Mouse (Mus musculus) MEL (cell line): ENCODE data around the gene Ppox. TPM values are rescaled to one million over a fixed set of nuclear protein-coding genes. Genes with fewer than 3 reads are reported as not detected.
A peak's percentile ranks its signal among the peaks of the same experiment; 100 is the strongest.

Experiments used
- DNase-seq: peaks from one replicate; pipeline ENCODE4 v3.0.0; 2011; ENCODE audit warnings: low read depth, low spot score
- H3K27ac ChIP-seq: 2 replicates; pipeline ENCODE4 v1.5.1; 2012; ENCODE audit warnings: low read depth, mild to moderate bottlenecking, control low read depth, low read length, moderate library complexity; ENCODE audit not compliant: control insufficient read depth
- H3K27me3 ChIP-seq, 2 experiments: fragments of 150-350 bp in 1 of 2; sonication (generic) in 1 of 2; 2 replicates each; pipeline ENCODE4 v1.6.1; 2012; ENCODE audit warnings: low read length in 2 of 2, mild to moderate bottlenecking in 2 of 2, improper control_type of control experiment in 1 of 2, moderate library complexity in 1 of 2; ENCODE audit not compliant: insufficient read depth in 2 of 2, control insufficient read depth in 1 of 2
- H3K36me3 ChIP-seq, 2 experiments: 2 replicates each; pipeline ENCODE4 v1.6.1; 2012 to 2014; ENCODE audit warnings: low read length in 2 of 2, improper control_type of control experiment in 1 of 2, inconsistent platforms in 1 of 2, mild to moderate bottlenecking in 1 of 2; ENCODE audit not compliant: insufficient read depth in 2 of 2, control insufficient read depth in 1 of 2
- H3K4me1 ChIP-seq, 2 experiments: fragments of 150-350 bp in 1 of 2; sonication (generic) in 1 of 2; 2 replicates each; pipeline ENCODE4 v1.6.1; 2012; ENCODE audit warnings: low read length in 2 of 2, improper control_type of control experiment in 1 of 2, mild to moderate bottlenecking in 1 of 2; ENCODE audit not compliant: insufficient read depth in 2 of 2, control insufficient read depth in 1 of 2
- H3K4me3 ChIP-seq, 2 experiments: fragments of 150-350 bp in 1 of 2; sonication (generic) in 1 of 2; 2 replicates each; pipeline ENCODE4 v1.5.1; 2012; ENCODE audit warnings: low read depth in 2 of 2, low read length in 2 of 2, mild to moderate bottlenecking in 2 of 2, moderate library complexity in 2 of 2, control low read depth in 1 of 2, improper control_type of control experiment in 1 of 2; ENCODE audit not compliant: control insufficient read depth in 1 of 2, insufficient read depth in 1 of 2
- H3K79me2 ChIP-seq: 2 replicates; pipeline ENCODE4 v1.6.1; 2012; ENCODE audit warnings: mild to moderate bottlenecking, low read length, moderate library complexity; ENCODE audit not compliant: control insufficient read depth, poor library complexity, insufficient read depth
- H3K9ac ChIP-seq: 2 replicates; pipeline ENCODE4 v1.6.1; 2012; ENCODE audit warnings: low read depth, mild to moderate bottlenecking, control low read depth, low read length, moderate library complexity; ENCODE audit not compliant: control insufficient read depth, poor library complexity, severe bottlenecking
- H3K9me3 ChIP-seq: fragments of 150-350 bp; sonication (generic); replicated peaks from 2 replicates; pipeline ENCODE4 v1.6.1; 2012; ENCODE audit warnings: mild to moderate bottlenecking, low read length, improper control_type of control experiment, moderate library complexity; ENCODE audit not compliant: insufficient read depth
- BHLHE40 ChIP-seq: IDR thresholded peaks from 2 replicates; pipeline ENCODE4 v1.6.1; 2012; ENCODE audit warnings: low read depth, mild to moderate bottlenecking, inconsistent platforms, low read length, improper control_type of control experiment, borderline replicate concordance
- CHD1 ChIP-seq: IDR thresholded peaks from 2 replicates; pipeline ENCODE4 v1.6.1; 2012; ENCODE audit warnings: low read depth, mild to moderate bottlenecking, inconsistent platforms, low read length, improper control_type of control experiment
- CHD2 ChIP-seq: IDR thresholded peaks from 2 replicates; pipeline ENCODE4 v1.6.1; 2011; ENCODE audit warnings: low read length, improper control_type of control experiment
- CTCF ChIP-seq, 3 experiments: IDR thresholded peaks in 2 of 3; conservative IDR thresholded peaks in 1 of 3; 2 replicates each; pipeline ENCODE4 v1.5.1; 2011 to 2012; ENCODE audit warnings: low read length in 3 of 3, low read depth in 2 of 3, mild to moderate bottlenecking in 2 of 3, improper control_type of control experiment in 1 of 3, inconsistent platforms in 1 of 3, mixed read lengths in 1 of 3, moderate library complexity in 1 of 3; ENCODE audit not compliant: control insufficient read depth in 1 of 3, insufficient read depth in 1 of 3, poor library complexity in 1 of 3, severe bottlenecking in 1 of 3
- E2F4 ChIP-seq: IDR thresholded peaks from 2 replicates; pipeline ENCODE4 v1.6.1; 2011; ENCODE audit warnings: low read depth, low read length, improper control_type of control experiment, borderline replicate concordance
- ELF1 ChIP-seq: IDR thresholded peaks from 2 replicates; pipeline ENCODE4 v1.6.1; 2014; ENCODE audit warnings: low read depth, mild to moderate bottlenecking, inconsistent platforms, low read length, improper control_type of control experiment, moderate library complexity
- HCFC1 ChIP-seq: IDR thresholded peaks from 2 replicates; pipeline ENCODE4 v1.6.1; 2012; ENCODE audit warnings: low read depth, mild to moderate bottlenecking, inconsistent platforms, low read length, improper control_type of control experiment, moderate library complexity
- JUND ChIP-seq: IDR thresholded peaks from 2 replicates; pipeline ENCODE4 v1.6.1; 2011; ENCODE audit warnings: low read depth, mild to moderate bottlenecking, improper control_type of control experiment, low read length
- MAFK ChIP-seq: IDR thresholded peaks from 2 replicates; pipeline ENCODE4 v1.6.1; 2011; ENCODE audit warnings: low read depth, mild to moderate bottlenecking, low read length, improper control_type of control experiment, borderline replicate concordance
- MAX ChIP-seq: IDR thresholded peaks from 2 replicates; pipeline ENCODE4 v1.6.1; 2011; ENCODE audit warnings: low read length, improper control_type of control experiment
- MEF2A ChIP-seq: IDR thresholded peaks from 2 replicates; pipeline ENCODE4 v1.6.1; 2014; ENCODE audit warnings: low read depth, mild to moderate bottlenecking, inconsistent platforms, low read length, improper control_type of control experiment; ENCODE audit not compliant: poor library complexity, insufficient replicate concordance, severe bottlenecking; ENCODE audit errors: extremely low read depth
- MXI1 ChIP-seq: IDR thresholded peaks from 2 replicates; pipeline ENCODE4 v1.6.1; 2011; ENCODE audit warnings: mild to moderate bottlenecking, low read depth, low read length, improper control_type of control experiment
- MYB ChIP-seq: IDR thresholded peaks from 2 replicates; pipeline ENCODE4 v1.6.1; 2011; ENCODE audit warnings: mild to moderate bottlenecking, low read depth, low read length, improper control_type of control experiment
- NELFE ChIP-seq: IDR thresholded peaks from 2 replicates; pipeline ENCODE4 v1.6.1; 2011; ENCODE audit warnings: low read depth, low read length, improper control_type of control experiment
- NRF1 ChIP-seq: IDR thresholded peaks from 2 replicates; pipeline ENCODE4 v1.6.1; 2014; ENCODE audit warnings: low read depth, mild to moderate bottlenecking, inconsistent platforms, low read length, improper control_type of control experiment, moderate library complexity; ENCODE audit not compliant: poor library complexity, insufficient read depth, severe bottlenecking
- POLR2A ChIP-seq, 2 experiments: IDR thresholded peaks; 2 replicates each; pipeline ENCODE4 v1.6.1; 2011 to 2012; ENCODE audit warnings: low read length in 2 of 2, mild to moderate bottlenecking in 2 of 2, control low read depth in 1 of 2, improper control_type of control experiment in 1 of 2, low read depth in 1 of 2, moderate library complexity in 1 of 2; ENCODE audit not compliant: control insufficient read depth in 1 of 2, insufficient read depth in 1 of 2, poor library complexity in 1 of 2
- POLR2AphosphoS2 ChIP-seq: IDR thresholded peaks from 2 replicates; pipeline ENCODE4 v1.6.1; 2011; ENCODE audit warnings: low read length, improper control_type of control experiment
- RAD21 ChIP-seq: IDR thresholded peaks from 2 replicates; pipeline ENCODE4 v1.6.1; 2011; ENCODE audit warnings: mild to moderate bottlenecking, low read depth, low read length, improper control_type of control experiment
- SMC3 ChIP-seq: IDR thresholded peaks from 2 replicates; pipeline ENCODE4 v1.6.1; 2011; ENCODE audit warnings: low read depth, low read length, improper control_type of control experiment
- TCF12 ChIP-seq: IDR thresholded peaks from 2 replicates; pipeline ENCODE4 v1.6.1; 2014; ENCODE audit warnings: low read depth, mild to moderate bottlenecking, inconsistent platforms, low read length, improper control_type of control experiment, moderate library complexity
- UBTF ChIP-seq: IDR thresholded peaks from 2 replicates; pipeline ENCODE4 v1.6.1; 2012; ENCODE audit warnings: low read depth, mild to moderate bottlenecking, inconsistent platforms, low read length, improper control_type of control experiment, moderate library complexity, borderline replicate concordance; ENCODE audit not compliant: insufficient read depth
- USF2 ChIP-seq, 2 experiments: IDR thresholded peaks; 2 replicates each; pipeline ENCODE4 v1.6.1; 2011 to 2012; ENCODE audit warnings: improper control_type of control experiment in 2 of 2, low read length in 2 of 2, borderline replicate concordance in 1 of 2, inconsistent platforms in 1 of 2, low read depth in 1 of 2, mild to moderate bottlenecking in 1 of 2; ENCODE audit not compliant: insufficient read depth in 1 of 2
- ZC3H11A ChIP-seq: IDR thresholded peaks from 2 replicates; pipeline ENCODE4 v1.6.1; 2012; ENCODE audit warnings: low read depth, mild to moderate bottlenecking, inconsistent platforms, low read length, improper control_type of control experiment
- ZNF384 ChIP-seq: IDR thresholded peaks from 2 replicates; pipeline ENCODE4 v1.6.1; 2012; ENCODE audit warnings: low read depth, mild to moderate bottlenecking, inconsistent platforms, low read length, improper control_type of control experiment
- polyA plus RNA-seq, 2 experiments: library from polyadenylated mRNA; stranded (reverse) in 1 of 2; unstranded in 1 of 2; fragments of >175 nt in 1 of 2; fragments of >200 nt in 1 of 2; gene quantifications; 2 replicates each; pipeline versions ENCODE4 v1.2.1 to v1.2.4; 2012; ENCODE audit warnings: low replicate concordance in 2 of 2, low read depth in 1 of 2; ENCODE audit not compliant: insufficient read length in 2 of 2, insufficient read depth in 1 of 2, missing spikeins in 1 of 2
- total RNA-seq: library from RNA; depleted of rRNA; stranded (reverse); fragments of 300-350 nt; gene quantifications from 2 replicates; pipeline ENCODE4 v1.2.3, GENCODE M21; 2012

Ppox gene
- total and polyA plus RNA-seq, 3 experiments, result 27.0 to 63.6 TPM; not detected in 1

DNA sequence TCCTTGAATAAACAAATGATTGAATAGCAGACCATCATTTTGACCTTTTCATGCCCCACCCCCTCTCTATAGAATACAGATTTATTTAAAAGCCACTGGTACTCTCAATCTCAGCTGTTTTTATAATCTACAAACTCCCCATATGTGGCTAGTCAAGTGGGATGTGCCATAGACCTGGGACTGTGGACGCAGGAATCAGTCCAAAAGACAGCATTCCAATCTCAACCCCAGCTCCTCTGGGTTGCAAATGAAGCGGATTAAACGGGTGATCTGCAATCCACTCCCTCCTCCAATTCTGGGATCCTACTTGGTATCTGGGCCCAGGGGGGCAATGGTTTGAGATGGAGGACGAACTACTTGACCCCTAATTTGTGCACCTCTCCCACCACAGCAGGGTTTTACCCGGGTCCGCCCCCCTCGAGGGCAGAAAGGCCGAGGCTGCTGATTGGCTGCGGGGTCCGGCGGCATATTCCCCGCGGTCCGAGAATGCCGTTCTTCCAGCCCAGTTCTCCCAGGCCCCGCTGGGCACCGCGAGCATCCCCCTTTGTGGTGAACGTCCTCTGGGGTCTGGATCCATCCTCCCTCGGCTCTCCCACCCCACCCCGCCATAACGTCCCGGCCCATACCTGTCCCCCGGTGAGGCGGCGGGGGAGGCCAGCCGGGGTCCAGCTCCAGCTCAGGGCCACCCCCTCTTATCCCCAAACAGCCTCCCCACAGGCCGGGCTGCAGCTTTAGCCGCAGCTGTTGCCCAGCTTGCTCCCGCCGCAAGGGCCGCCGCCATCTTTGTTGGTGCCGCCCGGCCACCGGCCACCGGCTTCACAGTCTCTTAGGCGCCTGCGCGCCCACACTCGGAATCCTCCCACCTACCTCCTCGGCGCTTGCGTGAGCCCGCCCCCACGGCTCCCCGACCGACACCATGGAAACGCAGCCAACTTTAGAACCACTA is 6.4 kb upstream of the Ppox start, which contains the start of gene Usp21 (continued):
- TF ChIP-seq MEF2A (no peak), CHD2 (no peak), TCF12 (peak; percentile 88), POLR2AphosphoS2 (peak; percentile 88), NRF1 (peak; percentile 96), CHD1 (no peak), USF2 (IDR thresholded peaks at IDR 0.05; ENCODE audit: borderline replicate concordance in 1 of 2, insufficient read depth in 1 of 2, low read depth in 1 of 2, low read length in 2 of 2) (no peak), POLR2A (IDR thresholded peaks at IDR 0.05; ENCODE audit: control insufficient read depth in 1 of 2, insufficient read depth in 1 of 2, low read depth in 1 of 2, low read length in 2 of 2, poor library complexity in 1 of 2) (peak; percentile 79 to 93), MAFK (no peak), RAD21 (no peak), UBTF (no peak), E2F4 (no peak)

DNA sequence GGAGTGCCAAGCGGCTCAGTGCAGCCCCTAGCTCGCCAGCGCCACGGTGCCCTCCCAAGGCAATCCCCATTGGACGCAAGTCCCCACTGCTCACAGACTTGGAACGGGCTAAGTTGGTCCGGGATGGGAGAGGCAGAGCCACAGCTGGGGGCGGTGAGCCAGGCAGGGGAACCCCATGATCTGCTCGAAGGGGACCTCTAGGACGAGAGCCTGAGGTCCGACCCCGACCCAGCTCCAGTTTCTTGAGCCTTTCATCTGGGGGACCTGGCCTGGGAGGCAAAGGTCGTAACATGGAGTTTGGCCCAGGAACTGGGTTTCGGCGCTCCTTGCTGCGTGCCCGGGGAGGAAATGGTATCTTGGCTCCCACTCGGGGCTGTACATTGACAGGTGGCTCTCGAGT is 5.5 kb upstream of the Ppox start:
- Histone ChIP-seq H3K79me2 (peaks cover 7% of the 10 kb centered on the region; the same call in 1 of the 2 replicates), H3K27me3 (no peaks in the 10 kb centered on the region), H3K36me3 (peaks cover 0 to 8% of the 10 kb centered on the region in 2 experiments; a peak in 2 of 4 replicates), H3K4me3 (no peak overlapping the region), H3K9ac (no peak overlapping the region), H3K9me3 (no peaks in the 10 kb centered on the region), H3K4me1 (peaks cover 0 to 10% of the 10 kb centered on the region in 2 experiments; a peak in 3 of 4 replicates)
- no peak for DNase-seq
- TF ChIP-seq CTCF (IDR thresholded peaks at IDR 0.05 in 2 of 3, conservative IDR thresholded peaks at IDR 0.05 in 1 of 3; ENCODE audit: control insufficient read depth in 1 of 3, insufficient read depth in 1 of 3, low read depth in 2 of 3, low read length in 3 of 3, poor library complexity in 1 of 3, severe bottlenecking in 1 of 3) (no peak), MYB (no peak), ELF1 (no peak), BHLHE40 (no peak), NELFE (no peak), HCFC1 (no peak), POLR2AphosphoS2 (no peak), CHD2 (no peak), POLR2A (IDR thresholded peaks at IDR 0.05; ENCODE audit: control insufficient read depth in 1 of 2, insufficient read depth in 1 of 2, low read depth in 1 of 2, low read length in 2 of 2, poor library complexity in 1 of 2) (no peak), JUND (no peak), RAD21 (no peak), MEF2A (no peak), ZNF384 (no peak), SMC3 (no peak), MXI1 (no peak), MAX (no peak), ZC3H11A (no peak)
- TF ChIP-seq, all 39 proteins: peak for 0
- no peak overlapping the region for H3K27ac ChIP-seq
